Mouse (Mus musculus) liver, postnatal 0 days (tissue): ENCODE measurements around the gene Gpr142.

Experiments used
- CTCF ChIP-seq: sonication (generic); IDR thresholded peaks from 2 replicates; pipeline ENCODE4 v1.5.1; 2016; ENCODE audit warnings: antibody characterized with exemption, low read depth
- EP300 ChIP-seq: IDR thresholded peaks from 2 replicates; pipeline ENCODE4 v1.6.1; 2016; ENCODE audit warnings: antibody characterized with exemption, low read depth, mild to moderate bottlenecking

- no peak for TF ChIP-seq CTCF
- no peak for TF ChIP-seq EP300
These were observed 19.5 kb downstream of the Gpr142 start for GRCm38 (mm10) chr11:114818185-114818584.
